Mouse (Mus musculus): ENCODE measurements around the gene Cyp4f15.

The Cyp4f15 gene

DNA sequence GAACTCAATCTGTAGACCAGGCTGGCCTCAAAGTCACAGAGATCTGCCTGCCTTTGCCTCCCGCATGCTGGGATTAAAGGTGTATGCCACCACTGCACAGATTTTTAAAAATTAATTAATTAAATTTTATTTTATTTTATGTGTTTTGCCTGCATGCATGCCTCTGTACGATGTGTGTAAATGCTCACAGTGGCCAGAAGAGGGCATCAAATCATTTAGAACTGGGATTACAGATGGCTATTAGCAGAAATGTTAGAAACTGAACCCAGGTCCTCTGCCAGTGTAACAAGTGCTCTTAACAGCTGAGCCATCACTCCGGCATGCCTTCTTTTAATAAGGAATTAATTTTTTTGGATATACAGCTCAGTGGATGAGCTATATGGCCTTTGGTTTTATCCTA lies 43.6 kb downstream of the Cyp4f15 start:
- Histone ChIP-seq H3K9me3 (ENCODE audit: low read length) (peaks cover 49% of the 10 kb centered on the region), H3K27me3 (ENCODE audit: insufficient read depth, low read length) (no peaks in the 10 kb centered on the region), H3K4me1 (replicated peaks; ENCODE audit: low read depth, low read length) (peaks cover 9% of the 10 kb centered on the region), H3K4me3 (replicated peaks; ENCODE audit: low read length) (no peak overlapping the region), H3K36me3 (ENCODE audit: insufficient read depth, low read length) (no peaks in the 10 kb centered on the region; the same call in 1 of the 2 replicates)
- peak; percentile 51 for TF ChIP-seq CTCF (conservative IDR thresholded peaks at IDR 0.05; ENCODE audit: low read length)
- no peak for TF ChIP-seq NANOG (IDR thresholded peaks at IDR 0.05; ENCODE audit: borderline replicate concordance, low read length)

DNA sequence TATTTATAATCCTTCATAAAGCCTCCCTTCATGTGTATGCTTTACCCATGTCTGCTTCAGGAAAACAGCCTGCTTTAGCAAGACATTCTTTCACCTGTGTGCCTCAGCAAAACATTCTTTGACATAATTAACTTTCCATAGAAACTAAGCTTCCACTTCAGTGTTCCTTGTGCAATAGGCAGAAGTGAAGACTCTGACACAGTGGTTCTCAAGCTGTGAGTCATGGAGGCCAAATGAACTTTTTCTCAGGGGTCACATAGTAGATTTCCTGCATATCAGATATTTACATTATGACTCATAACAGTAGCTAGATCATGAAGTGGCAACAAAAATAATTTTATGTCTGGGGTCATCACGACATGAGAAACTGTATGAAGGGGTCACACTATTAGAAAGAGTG lies 53.0 kb downstream of the Cyp4f15 start:
- H3K36me3 ChIP-seq (ENCODE audit: insufficient read depth, low read length) = no peaks in the 10 kb centered on the region; the same call in 1 of the 2 replicates
- H3K9me3 ChIP-seq (ENCODE audit: low read length) = peaks cover 24% of the 10 kb centered on the region
- no peaks in the 10 kb centered on the region for H3K27me3 ChIP-seq (ENCODE audit: insufficient read depth, low read length)
- TF ChIP-seq POU5F1 (IDR thresholded peaks at IDR 0.05; ENCODE audit: borderline replicate concordance, low read length) (no peak), CTCF (conservative IDR thresholded peaks at IDR 0.05; ENCODE audit: low read length) (no peak), NANOG (IDR thresholded peaks at IDR 0.05; ENCODE audit: borderline replicate concordance, low read length) (no peak)
- H3K4me1 ChIP-seq (replicated peaks; ENCODE audit: low read depth, low read length) = peaks cover 14% of the 10 kb centered on the region
- H3K4me3 ChIP-seq (replicated peaks; ENCODE audit: low read length) = no peak overlapping the region

DNA sequence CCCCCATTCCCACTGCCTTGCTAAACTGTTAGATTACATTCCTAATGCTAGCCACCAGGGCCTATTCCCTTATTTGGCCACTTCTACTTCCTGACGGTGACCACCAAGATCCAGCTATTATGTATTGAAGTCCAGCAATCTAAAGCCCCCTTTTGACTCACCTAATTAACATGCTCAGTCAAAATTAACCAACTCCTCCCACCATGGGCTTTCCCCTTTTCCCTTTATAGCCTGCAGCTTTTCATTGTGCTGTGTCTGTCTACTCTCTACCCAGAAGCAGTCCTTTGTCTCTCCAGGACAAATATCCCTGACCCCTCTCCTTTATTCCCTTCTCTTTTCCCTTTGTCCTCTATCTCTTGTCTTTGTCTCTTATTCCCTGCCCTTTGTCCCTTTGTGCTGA lies 55.6 kb downstream of the Cyp4f15 start:
- H3K27me3 ChIP-seq (ENCODE audit: insufficient read depth, low read length) = no peaks in the 10 kb centered on the region
- H3K4me3 ChIP-seq (replicated peaks; ENCODE audit: low read length) = no peak overlapping the region
- H3K4me1 ChIP-seq (replicated peaks; ENCODE audit: low read depth, low read length) = peaks cover 16% of the 10 kb centered on the region
- no peaks in the 10 kb centered on the region for H3K9me3 ChIP-seq (ENCODE audit: low read length)
- TF ChIP-seq CTCF (conservative IDR thresholded peaks at IDR 0.05; ENCODE audit: low read length) = no peak
- TF ChIP-seq NANOG (IDR thresholded peaks at IDR 0.05; ENCODE audit: borderline replicate concordance, low read length) = no peak
- no peak for TF ChIP-seq POU5F1 (IDR thresholded peaks at IDR 0.05; ENCODE audit: borderline replicate concordance, low read length)
- H3K36me3 ChIP-seq (ENCODE audit: insufficient read depth, low read length) = no peaks in the 10 kb centered on the region

DNA sequence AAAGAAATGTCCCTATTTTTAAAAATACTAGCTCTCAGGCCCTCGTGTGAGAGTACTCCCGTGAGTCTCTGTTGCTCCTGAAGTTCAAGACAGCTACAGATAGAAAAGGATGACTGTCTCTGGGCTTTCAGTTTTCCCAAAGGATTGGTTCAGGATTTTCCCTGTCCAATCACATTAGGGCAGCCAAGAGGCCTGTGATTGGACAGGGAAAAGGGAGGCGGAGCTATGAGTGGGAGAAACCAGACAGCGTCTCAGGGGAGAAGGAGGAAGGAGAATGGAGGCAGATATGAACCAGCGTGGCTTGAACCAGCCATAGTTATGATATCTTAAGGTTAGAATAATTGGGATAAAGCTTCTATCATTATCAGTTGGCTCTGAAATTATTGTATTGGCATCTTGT lies 65.2 kb downstream of the Cyp4f15 start:
- no peaks in the 10 kb centered on the region for H3K27me3 ChIP-seq (ENCODE audit: insufficient read depth, low read length)
- H3K9me3 ChIP-seq (ENCODE audit: low read length) = no peaks in the 10 kb centered on the region
- no peak overlapping the region for H3K4me3 ChIP-seq (replicated peaks; ENCODE audit: low read length)
- no peak for TF ChIP-seq POU5F1 (IDR thresholded peaks at IDR 0.05; ENCODE audit: borderline replicate concordance, low read length)
- TF ChIP-seq CTCF (conservative IDR thresholded peaks at IDR 0.05; ENCODE audit: low read length) = no peak
- no peak for TF ChIP-seq NANOG (IDR thresholded peaks at IDR 0.05; ENCODE audit: borderline replicate concordance, low read length)
- H3K36me3 ChIP-seq (ENCODE audit: insufficient read depth, low read length) = no peaks in the 10 kb centered on the region
- peaks cover 34% of the 10 kb centered on the region for H3K4me1 ChIP-seq (replicated peaks; ENCODE audit: low read depth, low read length)
